Mouse (Mus musculus) telencephalon, adult 2 months (tissue): ENCODE measurements around the gene Hist2h3c2.
A peak's percentile ranks its signal among the peaks of the same experiment; 100 is the strongest.
"Not testable (repeated sequence)": the region's sequence is repeated elsewhere in the genome, so short reads cannot be mapped to it uniquely, and the experiment has no call there.

ENCODE experiments used
- DNase-seq: peaks from one replicate; pipeline ENCODE4 v3.0.0-alpha.2; 2011; ENCODE audit warnings: low read depth, low spot score

Gene Hist2h3c2

DNA sequence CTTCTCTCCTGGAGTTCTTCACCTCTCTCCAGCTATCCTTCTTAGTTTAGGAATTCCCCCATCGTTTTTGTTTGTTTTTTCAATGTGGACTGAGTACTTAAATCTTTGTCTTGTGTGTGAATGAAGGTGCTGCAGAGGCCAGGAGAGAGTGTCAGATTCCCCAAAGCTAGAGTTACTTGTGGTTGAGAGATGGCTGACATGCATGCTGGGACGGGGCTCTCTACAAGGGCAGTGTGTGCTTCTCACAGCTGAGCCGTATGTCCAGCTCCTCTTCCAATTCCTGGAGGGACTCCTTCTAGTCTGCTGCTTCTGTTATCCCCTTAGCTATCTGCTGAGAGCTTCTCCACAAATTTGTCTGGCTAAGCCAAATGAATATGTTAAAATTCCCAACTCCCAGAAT lies 3.1 kb downstream of the Hist2h3c2 start:
- DNase-seq, result no peak

DNA sequence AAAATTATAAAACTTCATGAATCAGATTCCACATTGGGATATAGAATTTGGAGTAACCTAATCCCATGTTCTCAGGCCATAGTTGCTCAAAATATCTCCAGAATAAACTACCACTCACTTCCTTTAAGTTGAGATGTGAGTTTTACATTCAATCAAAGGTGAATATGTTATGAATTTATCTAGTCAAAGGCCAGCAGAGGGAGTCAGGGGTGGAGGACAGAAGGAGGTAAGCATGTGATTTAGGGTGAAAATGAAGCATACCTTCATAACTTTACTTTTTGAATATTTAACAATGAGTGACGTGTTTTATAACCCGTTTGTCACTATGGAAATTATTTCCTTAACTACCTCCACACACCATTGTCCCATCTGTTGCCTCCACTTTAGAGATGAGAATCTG lies 4.0 kb downstream of the Hist2h3c2 start:
- DNase-seq, result no peak

DNA sequence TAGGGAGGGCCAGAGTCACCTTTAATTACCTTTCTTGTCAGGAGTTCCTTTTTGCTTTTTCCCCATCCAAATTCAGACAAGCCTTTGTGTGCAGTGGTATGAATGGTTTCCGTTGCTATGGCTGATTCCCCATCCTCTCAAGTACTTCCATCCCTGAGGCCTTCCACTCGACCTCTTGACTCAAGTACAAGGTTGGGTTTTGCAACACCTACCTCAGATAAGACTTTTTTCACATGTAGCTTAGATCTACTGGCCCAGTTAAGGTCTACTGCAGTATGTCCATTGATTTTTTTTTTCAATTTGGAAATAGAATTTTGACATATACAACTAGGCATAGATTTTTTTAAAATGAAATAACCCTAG lies 7.2 kb downstream of the Hist2h3c2 start:
- DNase-seq, result no peak

DNA sequence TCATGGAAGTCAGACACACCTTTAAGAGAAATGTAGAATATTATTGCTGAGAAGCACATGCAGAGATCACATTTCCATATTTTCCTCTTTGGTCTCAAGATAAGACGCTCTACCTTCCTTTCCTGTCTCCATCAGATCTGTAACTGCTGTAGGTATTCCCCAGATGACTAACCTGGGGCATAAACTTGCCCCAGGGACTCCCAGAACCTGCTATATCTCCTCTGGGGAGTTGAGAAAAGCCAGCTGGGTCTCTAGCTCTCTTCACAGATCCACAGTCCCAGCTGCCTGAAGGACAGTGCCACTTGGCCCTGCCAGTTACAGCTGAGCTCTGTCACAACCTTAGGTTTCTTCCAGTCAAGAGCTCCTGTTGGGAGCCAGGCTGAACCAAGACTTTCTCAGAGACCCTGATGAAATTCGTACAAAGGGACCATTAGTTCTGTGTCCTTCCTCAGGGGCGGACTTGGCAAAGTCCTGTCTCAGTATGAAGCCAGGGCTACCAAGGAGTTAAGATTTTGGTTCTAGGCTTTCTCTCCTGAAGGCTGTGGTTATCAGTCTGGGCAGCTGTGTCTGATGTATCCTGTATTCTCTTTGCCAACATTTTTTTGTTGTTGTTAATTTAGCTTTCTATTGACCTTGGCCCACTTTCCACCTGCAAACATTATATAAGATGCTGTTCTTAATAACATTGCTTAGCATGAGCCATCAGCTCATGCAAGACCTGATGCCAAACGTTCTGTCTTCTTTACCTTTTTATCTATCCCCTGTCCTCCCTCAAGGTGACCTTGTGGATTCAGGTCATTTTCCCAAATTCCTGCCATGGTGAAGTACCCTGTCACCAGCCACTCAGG lies 7.8 kb downstream of the Hist2h3c2 start:
- no peak for DNase-seq

DNA sequence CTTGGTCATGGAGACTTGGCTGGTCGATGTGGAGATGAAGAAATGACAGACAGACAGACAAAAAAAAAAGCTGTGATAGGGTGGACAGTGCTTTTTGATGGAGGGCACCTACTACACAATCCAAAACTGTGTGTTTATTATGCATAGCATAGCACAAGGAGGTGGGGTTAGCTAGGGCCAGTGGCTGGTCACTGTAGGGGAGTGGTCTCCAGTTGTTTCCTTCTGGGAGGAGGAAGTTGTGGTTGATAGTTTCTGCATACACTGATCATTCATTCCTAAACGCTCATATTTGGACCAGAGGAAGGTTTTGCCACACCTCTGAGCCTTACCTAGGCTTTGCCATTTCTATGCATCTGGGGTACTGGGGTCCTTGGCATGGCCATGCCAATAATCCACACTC lies 8.5 kb downstream of the Hist2h3c2 start:
- DNase-seq, result no peak

DNA sequence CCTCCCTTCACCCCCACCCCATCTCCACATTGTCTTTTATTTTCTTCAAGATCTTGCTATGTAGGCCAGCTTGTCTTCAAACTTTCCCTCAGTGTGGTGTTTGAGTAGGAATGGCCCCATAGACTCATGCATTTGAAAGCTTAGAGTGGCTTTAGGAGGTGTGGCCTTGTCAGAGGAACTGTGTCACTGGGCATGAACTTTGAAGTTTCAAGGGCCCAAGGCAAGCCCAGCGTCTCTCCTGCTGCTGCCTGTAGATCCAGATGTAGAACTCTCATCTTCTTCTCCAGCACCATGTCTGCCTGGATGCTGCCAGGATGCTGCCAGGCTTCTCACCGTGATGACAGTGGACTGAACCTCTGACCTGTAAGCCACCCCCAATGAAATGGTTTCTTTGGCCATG lies 10.1 kb downstream of the Hist2h3c2 start:
- DNase-seq, result no peak

DNA sequence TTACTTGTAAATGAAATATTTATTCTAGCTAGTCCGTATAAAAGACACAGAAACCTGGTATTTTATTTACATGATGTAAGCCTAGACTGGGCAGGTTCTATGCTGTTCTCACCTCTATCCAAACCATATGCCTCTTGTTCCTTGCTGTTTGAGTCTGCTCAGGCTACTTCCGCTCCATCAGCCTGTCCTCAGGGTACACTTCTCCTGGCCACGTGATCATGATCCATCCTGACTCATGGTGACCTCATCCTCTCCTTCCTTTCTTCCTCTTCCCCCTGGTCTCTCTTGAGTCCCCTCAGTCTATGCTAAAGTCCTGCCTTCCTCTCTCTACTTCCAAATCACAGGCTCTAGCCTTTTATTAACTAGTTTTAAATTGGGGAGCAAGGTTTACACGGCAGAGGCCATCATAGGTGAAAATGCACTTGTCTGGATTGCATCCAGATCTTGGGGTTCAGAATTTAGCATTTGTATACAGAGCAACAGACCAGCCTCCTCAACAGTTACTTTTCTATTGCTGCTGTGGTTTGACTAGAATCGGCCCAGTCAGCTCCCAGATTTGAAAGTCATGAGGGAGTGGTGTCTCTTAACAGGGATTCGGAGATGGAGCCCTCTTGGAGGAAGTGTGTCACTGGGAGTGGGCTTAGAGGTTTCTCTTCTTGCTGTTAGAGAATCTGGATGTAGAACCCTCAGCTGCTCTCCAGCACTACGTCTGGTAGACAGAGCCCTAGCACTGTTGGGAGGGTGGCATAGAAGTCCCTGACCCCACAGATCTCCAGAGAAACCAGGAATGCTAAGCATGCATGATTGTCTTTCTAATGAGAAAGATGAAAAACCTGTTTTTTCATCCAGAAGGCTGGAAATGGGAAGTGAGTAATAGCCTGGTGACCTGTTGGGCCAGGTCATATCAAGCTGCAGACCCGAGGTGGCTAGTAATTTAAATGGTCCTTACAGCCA lies 12.0 kb downstream of the Hist2h3c2 start:
- no peak for DNase-seq

DNA sequence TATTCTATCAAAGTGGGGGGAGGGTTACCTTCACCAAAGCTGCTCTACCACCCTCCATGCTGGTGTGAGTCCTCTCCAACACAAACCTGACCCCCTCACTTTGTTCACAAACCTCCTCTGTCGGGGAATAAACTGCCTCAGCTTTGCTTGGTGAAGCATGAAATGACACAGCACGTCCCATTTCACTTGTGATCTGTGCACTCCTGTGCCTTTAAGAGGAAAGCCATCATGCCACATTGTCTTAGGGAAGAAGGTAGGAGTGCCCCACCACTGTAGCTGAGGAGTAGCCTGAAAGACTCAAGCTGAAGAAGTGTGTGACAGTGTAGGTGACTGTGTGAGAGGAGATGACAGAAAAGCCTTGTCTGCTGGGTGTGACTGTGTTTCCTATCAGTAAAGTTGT lies 13.5 kb downstream of the Hist2h3c2 start:
- DNase-seq, result no peak

DNA sequence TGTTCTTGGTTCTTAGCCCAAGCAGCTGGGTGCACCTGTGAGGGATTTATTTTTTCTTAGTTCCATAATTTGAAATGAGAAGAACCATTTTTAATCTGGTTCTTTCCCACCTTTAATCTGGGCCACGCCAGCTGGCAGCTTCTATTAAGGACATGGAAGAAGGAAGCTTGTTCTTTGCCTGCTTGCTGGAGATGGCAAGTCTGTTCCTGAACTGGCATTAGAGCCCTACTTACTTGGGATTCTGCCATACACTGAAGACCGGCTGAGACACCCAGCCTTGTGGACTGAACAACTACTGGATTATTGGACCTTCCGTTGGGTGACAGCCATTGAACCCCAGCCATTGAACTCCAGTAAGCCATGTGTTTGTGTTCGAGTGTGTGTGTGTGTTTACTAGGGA lies 16.2 kb downstream of the Hist2h3c2 start:
- no peak for DNase-seq

DNA sequence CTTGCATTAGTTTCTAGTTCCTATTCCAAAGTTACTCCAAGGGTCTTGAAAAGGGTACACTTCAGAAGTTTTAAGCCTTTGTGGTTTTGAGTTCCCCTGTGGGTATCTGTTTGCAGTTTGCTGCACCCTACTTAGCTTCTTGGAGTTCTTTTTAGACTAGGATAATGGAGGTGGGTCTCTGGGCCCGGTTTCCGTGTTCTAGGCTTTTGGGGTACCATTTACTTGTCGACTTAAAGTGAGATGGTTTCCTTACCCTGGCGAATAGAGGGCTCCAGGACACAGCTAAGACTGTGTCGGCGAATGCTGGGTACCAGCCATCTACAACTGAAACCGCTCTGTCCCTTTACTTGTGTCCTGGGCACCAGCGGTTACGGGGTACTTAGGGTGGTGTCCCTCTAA lies 17.3 kb downstream of the Hist2h3c2 start:
- DNase-seq, result no peak

DNA sequence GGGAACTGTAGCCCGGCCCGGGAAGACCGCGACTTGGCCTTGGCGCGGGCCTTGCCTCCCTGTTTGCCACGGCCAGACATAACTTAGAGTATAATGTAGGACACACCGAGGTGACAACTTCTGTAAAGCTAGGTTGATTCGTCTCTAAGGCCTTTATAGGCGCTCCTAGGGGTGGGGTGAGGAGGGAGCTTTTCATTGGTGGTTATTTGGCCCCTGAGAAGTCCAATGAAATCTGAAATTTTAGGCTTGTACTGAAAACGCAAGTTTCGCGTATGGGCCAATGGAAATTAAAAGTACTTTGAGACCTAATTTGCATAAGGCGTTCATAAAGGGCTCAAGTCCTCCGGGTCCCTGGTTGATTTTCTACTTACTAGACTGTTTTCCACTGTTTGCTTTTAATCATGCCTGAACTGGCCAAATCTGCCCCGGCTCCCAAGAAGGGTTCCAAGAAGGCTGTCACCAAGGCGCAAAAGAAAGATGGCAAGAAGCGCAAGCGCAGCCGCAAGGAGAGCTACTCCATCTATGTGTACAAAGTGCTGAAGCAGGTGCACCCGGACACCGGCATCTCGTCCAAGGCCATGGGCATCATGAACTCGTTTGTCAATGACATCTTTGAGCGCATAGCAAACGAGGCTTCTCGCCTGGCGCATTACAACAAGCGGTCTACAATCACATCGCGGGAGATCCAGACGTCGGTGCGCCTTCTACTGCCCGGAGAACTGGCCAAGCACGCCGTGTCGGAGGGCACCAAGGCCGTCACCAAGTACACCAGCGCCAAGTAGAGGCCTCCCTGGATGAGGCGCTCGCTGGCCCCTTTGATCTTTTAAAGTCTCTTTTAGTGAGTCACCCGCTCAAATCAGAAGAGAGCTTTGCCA lies 17.9 kb downstream of the Hist2h3c2 start, which contains the start of the genes Hist2h2ac and Hist2h2be:
Gene Hist2h2ac (minus strand): TSS at position 116 of the 875 bp plus-strand sequence.
Gene Hist2h2be (plus strand): TSS at position 355 of the 875 bp plus-strand sequence.
- DNase-seq, result peak; percentile 97

DNA sequence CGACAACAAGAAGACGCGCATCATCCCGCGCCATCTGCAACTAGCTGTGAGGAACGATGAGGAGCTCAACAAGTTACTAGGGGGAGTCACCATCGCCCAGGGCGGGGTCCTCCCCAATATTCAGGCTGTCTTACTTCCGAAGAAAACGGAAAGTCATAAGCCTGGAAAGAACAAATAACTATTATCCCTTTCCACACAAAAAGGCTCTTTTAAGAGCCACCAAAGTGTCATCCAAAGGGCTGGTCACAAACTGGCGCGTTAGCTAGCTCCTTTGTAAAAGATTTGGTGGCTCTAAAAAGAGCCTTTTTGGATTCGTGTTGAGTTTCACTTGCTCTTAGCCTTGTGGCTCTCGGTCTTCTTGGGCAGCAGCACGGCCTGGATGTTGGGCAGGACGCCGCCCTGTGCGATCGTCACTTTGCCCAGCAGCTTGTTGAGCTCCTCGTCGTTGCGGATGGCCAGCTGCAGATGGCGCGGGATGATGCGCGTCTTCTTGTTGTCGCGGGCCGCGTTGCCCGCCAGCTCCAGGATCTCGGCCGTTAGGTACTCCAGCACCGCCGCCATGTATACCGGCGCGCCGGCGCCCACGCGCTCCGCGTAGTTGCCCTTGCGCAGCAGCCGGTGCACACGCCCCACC lies 18.7 kb downstream of the Hist2h3c2 start:
- DNase-seq, result not testable (repeated sequence)

DNA sequence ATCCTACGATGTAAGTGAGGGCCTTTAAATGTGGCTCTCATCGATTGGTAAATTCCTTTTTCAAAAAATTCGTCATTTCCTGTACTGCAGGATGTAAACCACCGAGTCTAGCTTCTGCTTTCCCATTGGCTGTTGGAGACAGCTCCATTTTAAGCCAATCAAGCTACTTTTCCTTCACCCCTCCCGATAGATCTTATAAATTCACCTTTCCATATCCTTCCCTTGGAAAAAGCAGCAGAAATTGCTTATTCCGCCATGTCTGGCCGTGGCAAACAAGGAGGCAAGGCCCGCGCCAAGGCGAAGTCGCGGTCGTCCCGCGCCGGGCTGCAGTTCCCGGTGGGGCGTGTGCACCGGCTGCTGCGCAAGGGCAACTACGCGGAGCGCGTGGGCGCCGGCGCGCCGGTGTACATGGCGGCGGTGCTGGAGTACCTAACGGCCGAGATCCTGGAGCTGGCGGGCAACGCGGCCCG lies 19.2 kb downstream of the Hist2h3c2 start, which contains the start of the genes Bola1 and Hist2h2ab:
Gene Bola1 (minus strand): TSS at position 49 of the 470 bp plus-strand sequence.
Gene Hist2h2ab (plus strand): TSS at position 205 of the 470 bp plus-strand sequence.
- peak; percentile 98 for DNase-seq

DNA sequence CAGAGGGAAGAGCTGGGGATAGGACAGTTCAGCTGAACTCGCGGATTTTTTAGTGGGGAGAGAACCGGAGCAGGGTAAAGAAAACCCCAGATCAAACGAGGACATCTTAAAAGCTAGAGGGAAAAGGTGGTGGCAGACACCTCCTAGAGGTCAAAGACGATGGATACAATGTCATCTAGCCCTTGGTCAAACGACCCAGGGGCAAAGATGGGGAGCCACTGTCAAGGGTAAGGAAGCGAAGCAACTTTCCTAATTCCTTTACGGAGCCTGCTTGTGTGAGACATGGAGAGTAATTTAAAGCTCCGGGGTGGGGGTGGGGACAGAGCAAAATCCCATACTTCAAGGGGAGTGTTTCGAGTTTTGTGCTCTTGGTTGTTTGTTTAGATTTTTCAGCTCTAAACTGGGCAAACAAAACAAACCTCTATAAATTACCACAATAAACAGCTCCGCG lies 19.7 kb downstream of the Hist2h3c2 start:
- DNase-seq, result no peak

DNA sequence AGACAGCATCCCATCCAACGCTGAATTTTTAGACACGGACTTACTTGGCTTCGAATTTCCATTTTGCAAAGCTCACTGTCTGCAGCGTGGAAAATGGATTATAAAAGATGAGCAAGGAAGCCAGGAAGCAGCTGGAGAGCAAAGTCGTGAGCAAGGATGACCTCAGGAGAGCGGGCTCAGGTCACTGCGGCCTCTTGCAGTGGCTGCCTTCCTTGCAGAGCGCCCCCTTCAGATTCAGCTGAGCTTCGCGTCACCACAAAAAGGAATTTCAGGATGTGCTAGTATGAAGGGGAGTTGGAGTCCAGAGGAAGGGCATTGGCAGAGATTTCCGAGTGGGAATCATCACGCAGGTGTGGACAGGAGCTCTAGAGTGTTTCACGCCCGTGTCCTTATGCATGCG lies 29.7 kb downstream of the Hist2h3c2 start:
- DNase-seq, result no peak

DNA sequence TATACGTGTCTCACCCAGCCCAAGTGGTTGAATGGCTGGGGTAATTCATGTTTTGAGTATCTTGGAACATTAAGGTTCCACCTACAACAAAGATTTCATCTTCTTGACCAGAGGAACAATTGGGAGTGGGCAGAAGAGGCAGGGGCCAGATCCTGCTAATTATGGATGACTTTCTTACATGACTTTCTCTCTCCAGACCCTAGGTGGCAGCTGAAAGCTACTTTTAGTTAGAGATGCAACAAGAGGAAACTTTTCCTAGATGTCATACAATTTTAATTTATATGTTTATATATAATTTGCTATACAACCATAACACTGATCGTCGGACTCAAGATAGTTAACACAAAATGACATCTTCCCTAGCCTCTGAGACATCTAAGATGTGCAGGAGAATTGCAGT lies 31.1 kb downstream of the Hist2h3c2 start:
- DNase-seq, result no peak

DNA sequence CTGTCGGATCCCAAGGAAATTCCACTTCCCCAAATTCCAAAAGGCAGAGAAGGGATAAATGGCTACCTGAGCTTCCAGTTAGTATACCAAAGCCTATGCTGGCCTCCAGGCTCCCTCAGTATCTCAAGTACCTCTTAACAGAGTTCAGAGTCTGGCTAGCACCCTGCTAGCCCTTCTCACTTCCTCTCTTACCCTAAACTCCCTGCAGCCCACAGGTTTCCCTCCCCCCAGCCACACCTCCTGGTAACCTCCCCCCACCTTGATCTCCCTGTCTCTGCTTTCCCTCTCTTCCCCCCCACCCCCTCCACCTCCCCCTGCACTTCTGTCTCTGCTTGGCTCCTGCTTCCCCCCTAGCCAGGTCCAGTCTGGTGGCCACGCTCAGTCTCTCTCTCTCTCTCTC lies 39.2 kb downstream of the Hist2h3c2 start:
- DNase-seq, result no peak

DNA sequence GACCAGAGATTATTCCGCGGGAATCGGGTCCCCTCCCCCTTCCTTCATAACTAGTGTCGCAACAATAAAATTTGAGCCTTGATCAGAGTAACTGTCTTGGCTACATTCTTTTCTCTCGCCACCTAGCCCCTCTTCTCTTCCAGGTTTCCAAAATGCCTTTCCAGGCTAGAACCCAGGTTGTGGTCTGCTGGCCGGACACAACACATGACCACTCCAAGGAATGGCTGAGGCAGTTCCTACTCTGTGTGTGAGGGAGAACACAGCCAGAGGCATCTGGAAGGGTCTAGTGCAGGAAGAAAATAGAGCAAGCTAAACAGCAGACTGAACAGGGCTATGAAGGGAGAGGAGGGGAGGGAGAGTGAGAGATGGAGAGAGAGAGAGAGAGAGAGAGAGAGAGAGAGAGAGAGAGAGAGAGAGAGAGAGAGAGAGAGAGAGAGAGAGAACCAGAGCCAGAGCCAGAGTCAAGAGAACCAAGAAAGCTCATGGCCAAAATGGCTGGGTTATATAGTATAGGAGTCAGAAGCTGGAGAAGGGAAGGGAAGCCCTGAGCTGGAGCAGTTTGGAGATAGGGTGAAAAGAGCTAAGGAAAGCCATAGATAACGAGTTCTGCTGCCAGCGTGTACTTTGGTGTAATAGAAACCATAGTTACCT lies 40.2 kb downstream of the Hist2h3c2 start:
- not testable (repeated sequence) for DNase-seq

DNA sequence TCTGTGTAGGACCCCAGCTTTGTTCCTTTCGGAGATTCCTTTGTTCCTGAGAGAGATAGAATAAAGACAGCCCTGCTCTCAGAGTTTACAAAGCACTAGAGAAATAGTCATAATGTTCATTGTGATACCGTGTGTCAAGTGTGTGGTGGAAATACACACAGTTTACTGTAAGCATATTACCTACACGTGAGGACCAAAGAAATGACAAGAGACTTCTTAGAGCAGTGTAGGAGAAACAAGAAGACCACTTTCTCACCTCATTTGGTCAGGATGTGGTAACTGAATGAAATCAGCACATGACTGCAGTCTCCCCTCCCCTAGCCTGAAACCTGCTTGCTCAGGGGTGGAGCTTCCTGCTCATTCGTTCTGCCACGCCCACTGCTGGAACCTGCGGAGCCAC lies 40.7 kb downstream of the Hist2h3c2 start:
- DNase-seq, result no peak

DNA sequence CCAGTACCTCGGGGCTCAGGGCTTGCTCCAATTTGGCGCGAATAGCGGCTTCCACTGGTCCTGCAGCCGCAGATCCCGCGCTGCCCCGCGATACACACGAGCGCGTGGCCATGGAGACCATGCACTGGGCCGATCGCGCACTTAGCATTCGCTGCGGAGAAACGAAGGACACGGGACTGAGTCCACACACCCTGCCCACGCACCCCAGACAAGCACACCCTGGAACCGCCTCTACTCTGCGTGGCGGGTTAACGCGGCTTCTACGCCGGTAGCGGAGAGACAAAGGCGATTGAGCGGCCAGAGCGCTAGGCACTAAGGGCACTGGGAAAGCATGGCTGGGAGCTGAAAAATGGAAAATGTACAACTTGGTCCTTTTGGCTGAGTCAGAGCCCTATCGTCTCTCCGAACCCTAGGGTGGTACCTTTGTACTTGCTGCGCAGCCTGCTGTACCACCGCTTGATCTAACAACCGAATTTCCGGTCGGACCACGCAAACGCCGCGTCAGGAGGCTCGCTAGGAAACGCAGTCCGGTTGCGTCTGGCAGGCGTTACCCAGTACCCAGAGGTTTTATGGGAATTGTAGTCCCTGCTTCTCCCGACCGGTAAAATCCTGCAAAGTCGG lies 41.7 kb downstream of the Hist2h3c2 start:
- peak; percentile 96 for DNase-seq
